Mouse (Mus musculus): ENCODE results near the gene Ptprj.
A peak's percentile ranks its signal among the peaks of the same experiment; 100 is the strongest.

DNA sequence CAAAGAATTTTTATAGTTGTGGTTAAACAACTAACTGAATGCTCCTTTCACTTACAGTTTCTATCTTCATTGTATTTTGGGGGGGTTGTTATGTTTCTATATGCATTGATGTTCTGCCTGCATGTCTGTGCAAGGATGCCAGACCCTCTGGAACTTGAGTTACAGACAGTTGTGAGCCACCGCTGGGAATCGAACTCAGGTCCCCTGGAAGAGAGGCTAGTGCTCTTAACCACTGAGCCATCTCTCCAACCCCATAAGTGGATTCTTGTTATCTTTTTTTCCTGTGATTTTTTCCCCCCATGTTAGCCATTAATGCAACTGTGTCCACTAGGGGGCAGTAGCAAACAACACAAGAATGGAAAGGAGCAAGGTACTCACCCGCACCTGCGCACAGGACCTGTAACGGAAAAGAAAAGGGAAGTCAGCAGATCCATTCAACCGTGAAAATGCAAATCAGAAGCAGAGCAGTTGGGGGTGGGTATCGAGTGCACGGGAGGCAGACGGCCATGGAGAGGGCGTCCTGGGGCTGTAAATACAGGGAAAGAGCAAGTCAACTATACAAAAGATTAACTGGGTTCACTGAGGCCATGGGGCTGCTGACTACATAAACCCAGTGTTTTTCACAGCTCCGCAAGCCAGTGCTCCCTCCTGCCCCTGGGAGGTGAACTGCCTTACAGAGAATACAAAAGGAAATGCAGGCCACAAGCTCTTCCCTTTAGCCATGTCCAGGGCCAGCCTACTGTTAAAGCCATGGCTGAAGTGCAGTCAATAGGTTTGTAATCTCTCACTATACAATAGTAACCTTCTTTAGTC is 105.6 kb downstream of the Ptprj start:
- TF ChIP-seq POLR2A (IDR thresholded peaks at IDR 0.05; ENCODE audit: borderline replicate concordance, insufficient read depth, low read length) (no peak), CTCF (IDR thresholded peaks at IDR 0.05; ENCODE audit: borderline replicate concordance, insufficient read depth, low read depth, low read length) (peak; percentile 82)

Data from cerebellum, adult 2 months (tissue).